Mouse (Mus musculus): Measurements from ENCODE around the gene Agap1. TPM values are rescaled to one million over a fixed set of nuclear protein-coding genes. Genes with fewer than 3 reads are reported as not detected.

Agap1 gene
- polyA plus RNA-seq, 1 experiment: 145 TPM

DNA sequence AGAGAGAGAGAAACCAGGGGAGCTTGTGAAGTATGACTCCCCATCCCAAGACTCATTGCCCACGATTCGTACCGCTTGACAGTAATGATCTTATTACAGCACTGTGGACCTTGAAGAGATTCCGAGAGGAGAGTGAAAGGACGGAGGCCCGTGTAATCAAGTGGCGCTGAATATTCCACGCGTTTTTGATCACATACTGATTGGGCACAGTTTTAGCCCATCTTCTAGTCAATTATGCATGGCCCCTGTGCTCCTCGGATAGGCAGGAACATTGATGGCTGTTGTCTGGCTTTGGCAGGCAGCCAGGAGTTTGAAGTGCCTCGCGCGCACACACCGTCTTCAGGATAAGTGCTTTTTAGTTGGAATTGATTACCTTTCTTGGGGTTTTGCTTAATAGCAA lies 344.1 kb downstream of the Agap1 start:
- no peak for TF ChIP-seq POLR2A (IDR thresholded peaks at IDR 0.05; ENCODE audit: borderline replicate concordance, extremely low read depth, insufficient read depth, insufficient read length, poor library complexity, severe bottlenecking)
- TF ChIP-seq CTCF (IDR thresholded peaks at IDR 0.05; ENCODE audit: borderline replicate concordance, extremely low read depth, insufficient read depth, insufficient read length): no peak

GRCm38 (mm10) chr1:89801506-89801905 lies 346.9 kb downstream of the Agap1 start:
- no peak for DNase-seq (ENCODE audit: low read depth)

More for the DNA sequence above, 344.1 kb downstream of the Agap1 start:
- peak; percentile 86 for DNase-seq (ENCODE audit: low read depth)

GRCm38 (mm10) chr1:89804981-89805380 lies 350.4 kb downstream of the Agap1 start:
- no peak for TF ChIP-seq CTCF (IDR thresholded peaks at IDR 0.05; ENCODE audit: borderline replicate concordance, extremely low read depth, insufficient read depth, insufficient read length)
- no peak for TF ChIP-seq POLR2A (IDR thresholded peaks at IDR 0.05; ENCODE audit: borderline replicate concordance, extremely low read depth, insufficient read depth, insufficient read length, poor library complexity, severe bottlenecking)
- DNase-seq (ENCODE audit: low read depth): no peak

More at GRCm38 (mm10) chr1:89801506-89801905, 346.9 kb downstream of the Agap1 start:
- no peak for TF ChIP-seq POLR2A (IDR thresholded peaks at IDR 0.05; ENCODE audit: borderline replicate concordance, extremely low read depth, insufficient read depth, insufficient read length, poor library complexity, severe bottlenecking)
- TF ChIP-seq CTCF (IDR thresholded peaks at IDR 0.05; ENCODE audit: borderline replicate concordance, extremely low read depth, insufficient read depth, insufficient read length): no peak

GRCm38 (mm10) chr1:89812816-89813215 lies 358.2 kb downstream of the Agap1 start:
- TF ChIP-seq POLR2A (IDR thresholded peaks at IDR 0.05; ENCODE audit: borderline replicate concordance, extremely low read depth, insufficient read depth, insufficient read length, poor library complexity, severe bottlenecking) (no peak), CTCF (IDR thresholded peaks at IDR 0.05; ENCODE audit: borderline replicate concordance, extremely low read depth, insufficient read depth, insufficient read length) (no peak)

GRCm38 (mm10) chr1:89816487-89817206 lies 362.0 kb downstream of the Agap1 start:
- TF ChIP-seq POLR2A (IDR thresholded peaks at IDR 0.05; ENCODE audit: borderline replicate concordance, extremely low read depth, insufficient read depth, insufficient read length, poor library complexity, severe bottlenecking) (no peak), CTCF (IDR thresholded peaks at IDR 0.05; ENCODE audit: borderline replicate concordance, extremely low read depth, insufficient read depth, insufficient read length) (no peak)
- DNase-seq (ENCODE audit: low read depth): peak; percentile 65

More at GRCm38 (mm10) chr1:89812816-89813215, 358.2 kb downstream of the Agap1 start:
- DNase-seq (ENCODE audit: low read depth): no peak

- no peak for DNase-seq (ENCODE audit: low read depth)
- no peak for TF ChIP-seq POLR2A (IDR thresholded peaks at IDR 0.05; ENCODE audit: borderline replicate concordance, extremely low read depth, insufficient read depth, insufficient read length, poor library complexity, severe bottlenecking)
- no peak for TF ChIP-seq CTCF (IDR thresholded peaks at IDR 0.05; ENCODE audit: borderline replicate concordance, extremely low read depth, insufficient read depth, insufficient read length)
These were observed 367.2 kb downstream of the Agap1 start for GRCm38 (mm10) chr1:89821822-89822221.

DNA sequence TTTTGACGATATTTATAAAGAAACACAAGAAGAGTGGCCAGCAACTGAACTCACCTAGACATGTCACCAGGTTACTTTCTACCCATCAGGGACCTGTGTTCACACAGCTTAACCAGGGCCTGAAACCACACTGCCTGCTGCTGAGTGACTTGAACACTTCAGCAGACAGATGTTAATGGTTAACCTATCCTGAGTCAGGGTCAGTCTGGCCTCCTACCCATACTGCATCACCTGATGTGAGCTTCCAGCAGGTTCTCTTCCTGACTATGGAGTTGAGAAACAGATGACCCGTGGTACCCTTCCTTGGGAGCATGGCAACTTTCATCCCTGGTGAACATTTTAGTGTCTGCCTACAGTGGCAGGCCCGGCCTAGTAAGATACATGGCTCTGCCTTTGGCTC lies 367.8 kb downstream of the Agap1 start:
- no peak for DNase-seq (ENCODE audit: low read depth)
- TF ChIP-seq POLR2A (IDR thresholded peaks at IDR 0.05; ENCODE audit: borderline replicate concordance, extremely low read depth, insufficient read depth, insufficient read length, poor library complexity, severe bottlenecking): no peak

DNA sequence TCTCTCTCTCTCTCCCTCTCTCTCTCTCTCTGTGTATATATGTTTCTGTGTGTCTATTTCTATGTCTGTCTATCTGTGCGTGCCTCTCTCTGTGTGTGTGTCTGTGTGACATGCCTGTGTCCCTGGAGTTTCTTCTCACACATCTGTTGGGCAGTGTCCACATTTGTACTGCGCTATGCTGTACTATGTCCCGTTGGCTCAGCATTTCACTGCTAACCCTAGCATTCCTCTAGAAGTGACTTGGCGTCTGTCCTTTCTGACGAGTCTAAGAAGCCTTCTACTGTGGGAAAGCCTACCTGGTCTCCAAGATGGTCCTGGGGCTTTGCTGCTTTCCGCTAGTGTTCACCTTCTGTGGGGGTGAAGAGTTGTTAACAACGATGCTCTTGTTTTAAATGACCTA lies 368.4 kb downstream of the Agap1 start:
- no peak for DNase-seq (ENCODE audit: low read depth)
- no peak for TF ChIP-seq POLR2A (IDR thresholded peaks at IDR 0.05; ENCODE audit: borderline replicate concordance, extremely low read depth, insufficient read depth, insufficient read length, poor library complexity, severe bottlenecking)
- no peak for TF ChIP-seq CTCF (IDR thresholded peaks at IDR 0.05; ENCODE audit: borderline replicate concordance, extremely low read depth, insufficient read depth, insufficient read length)

- no peak for DNase-seq (ENCODE audit: low read depth)
- TF ChIP-seq POLR2A (IDR thresholded peaks at IDR 0.05; ENCODE audit: borderline replicate concordance, extremely low read depth, insufficient read depth, insufficient read length, poor library complexity, severe bottlenecking) (no peak), CTCF (IDR thresholded peaks at IDR 0.05; ENCODE audit: borderline replicate concordance, extremely low read depth, insufficient read depth, insufficient read length) (no peak)
These were observed 372.4 kb downstream of the Agap1 start for GRCm38 (mm10) chr1:89827051-89827450.

DNA sequence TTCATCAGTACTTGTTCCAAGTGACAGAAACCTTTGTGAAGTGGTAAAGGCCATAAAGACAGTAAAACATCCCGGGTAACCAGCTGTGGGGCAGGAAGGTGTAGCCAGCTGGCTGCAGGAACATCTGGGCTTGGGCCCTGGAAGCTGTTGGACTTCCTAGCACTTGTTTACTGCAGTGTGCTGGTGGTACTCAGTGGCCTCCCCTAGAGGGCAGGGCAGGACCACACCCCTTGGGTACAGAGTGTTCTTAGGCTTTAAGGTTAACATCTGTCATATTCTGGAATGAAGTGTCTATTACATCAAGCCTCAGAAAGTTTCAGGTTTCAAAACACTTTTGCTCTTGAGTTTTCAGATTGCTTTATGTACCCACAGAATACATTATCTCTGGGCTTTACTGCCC lies 376.5 kb downstream of the Agap1 start:
- no peak for DNase-seq (ENCODE audit: low read depth)
- TF ChIP-seq CTCF (IDR thresholded peaks at IDR 0.05; ENCODE audit: borderline replicate concordance, extremely low read depth, insufficient read depth, insufficient read length): no peak
- TF ChIP-seq POLR2A (IDR thresholded peaks at IDR 0.05; ENCODE audit: borderline replicate concordance, extremely low read depth, insufficient read depth, insufficient read length, poor library complexity, severe bottlenecking): no peak

DNA sequence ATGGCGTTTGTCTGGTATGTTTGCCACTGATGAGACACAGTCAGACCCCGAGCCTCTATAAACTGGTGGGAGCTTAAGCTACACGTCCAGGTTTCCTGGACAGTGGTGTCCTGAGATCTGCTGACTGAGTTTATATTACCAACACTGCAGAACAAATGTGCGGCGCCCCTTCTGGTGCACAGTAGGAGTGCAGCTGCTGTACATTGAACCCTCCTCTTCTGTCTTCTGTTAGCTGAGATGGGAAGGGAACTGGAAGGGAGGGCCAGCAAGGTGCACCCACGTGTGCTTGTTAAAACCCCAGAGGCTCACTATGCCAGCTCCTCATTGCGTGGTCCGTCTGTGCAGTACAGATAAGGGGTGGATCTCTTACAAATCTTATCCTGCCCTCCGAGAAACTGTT lies 389.5 kb downstream of the Agap1 start:
- DNase-seq (ENCODE audit: low read depth): no peak
- TF ChIP-seq CTCF (IDR thresholded peaks at IDR 0.05; ENCODE audit: borderline replicate concordance, extremely low read depth, insufficient read depth, insufficient read length): peak; percentile 45; the same call in 1 of the 2 replicates
- TF ChIP-seq POLR2A (IDR thresholded peaks at IDR 0.05; ENCODE audit: borderline replicate concordance, extremely low read depth, insufficient read depth, insufficient read length, poor library complexity, severe bottlenecking): no peak

- no peak for DNase-seq (ENCODE audit: low read depth)
- no peak for TF ChIP-seq POLR2A (IDR thresholded peaks at IDR 0.05; ENCODE audit: borderline replicate concordance, extremely low read depth, insufficient read depth, insufficient read length, poor library complexity, severe bottlenecking)
- no peak for TF ChIP-seq CTCF (IDR thresholded peaks at IDR 0.05; ENCODE audit: borderline replicate concordance, extremely low read depth, insufficient read depth, insufficient read length)
These were observed 390.9 kb downstream of the Agap1 start for GRCm38 (mm10) chr1:89845487-89845886.

Measured in brain, embryonic 14.5 days (tissue).